Comparison of ENCODE assay signal across 24 mouse cellular contexts in the genomic region with DNA sequence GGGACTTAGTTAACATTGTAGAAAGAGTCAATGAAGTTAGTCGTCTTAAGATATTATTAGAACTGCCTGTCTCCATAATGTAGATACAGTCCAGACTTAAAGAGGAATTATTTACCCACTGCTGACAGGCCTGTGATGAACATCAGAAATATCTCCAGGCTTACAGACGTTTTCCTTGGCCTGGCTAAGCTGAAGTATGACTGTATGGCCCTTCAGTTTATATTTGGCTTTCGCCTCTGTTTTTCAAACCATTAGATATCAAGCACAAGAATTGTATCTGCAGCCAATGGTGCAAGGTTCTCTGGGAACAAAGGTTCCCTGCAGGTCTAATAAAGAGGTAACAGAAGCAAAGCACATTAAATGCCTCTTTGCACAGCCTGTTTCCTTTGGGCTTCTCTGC.
"Had no signal": no experiment of that assay in that cellular context is flagged by ENCODE, and none has a peak within 500 bp of the region (broad histone marks: within the 10 kb centered on the region; RNA-seq: fewer than 3 reads in every experiment).

No protein-coding gene starts in this region.

- H3K4me1 ChIP-seq: liver, embryonic 12.5 days; liver, embryonic 15.5 days; lung, embryonic 15.5 days; megakaryocyte, embryonic 14.5 days; neural tube, embryonic 13.5 days; stomach, embryonic 15.5 days had no signal

- H3K4me2 ChIP-seq: limb, embryonic 13.5 days; liver, embryonic 12.5 days; liver, embryonic 15.5 days; lung, embryonic 15.5 days; midbrain, embryonic 13.5 days; neural tube, embryonic 13.5 days; stomach, embryonic 15.5 days had no signal

- H3K4me3 ChIP-seq: layer of hippocampus, adult 2 months; limb, embryonic 10.5 days; limb, embryonic 13.5 days; liver, embryonic 12.5 days; liver, embryonic 15.5 days; lung, embryonic 15.5 days; megakaryocyte, embryonic 14.5 days; midbrain, embryonic 10.5 days; midbrain, embryonic 13.5 days; myocyte; neural tube, embryonic 13.5 days; stomach, embryonic 15.5 days had no signal

- H3K9me3 ChIP-seq: limb, embryonic 10.5 days; limb, embryonic 13.5 days; liver, embryonic 12.5 days; liver, embryonic 15.5 days; lung, embryonic 15.5 days; midbrain, embryonic 10.5 days; midbrain, embryonic 13.5 days; neural tube, embryonic 13.5 days; stomach, embryonic 15.5 days had no signal

- DNase-seq: kidney, postnatal 14 days; kidney, postnatal 4 days; layer of hippocampus, adult 9-11 months; liver; lung, adult 18-20 months; lung, postnatal 10 days; lung, postnatal 36 days; retina, postnatal 1 day; right cerebral cortex, postnatal 25 days; spleen, adult 18-20 months; thymus, postnatal 25 days had no signal

- ATAC-seq: liver, embryonic 12.5 days; midbrain, embryonic 13.5 days; midbrain, embryonic 16.5 days had no signal

- H3K36me3 ChIP-seq: limb, embryonic 10.5 days; limb, embryonic 13.5 days; liver, embryonic 12.5 days; liver, embryonic 15.5 days; lung, embryonic 15.5 days; midbrain, embryonic 10.5 days; midbrain, embryonic 13.5 days; neural tube, embryonic 13.5 days; stomach, embryonic 15.5 days had no signal

- H3K27ac ChIP-seq: layer of hippocampus, adult 2 months; limb, embryonic 10.5 days; limb, embryonic 13.5 days; liver, embryonic 12.5 days; liver, embryonic 15.5 days; lung, embryonic 15.5 days; midbrain, embryonic 10.5 days; midbrain, embryonic 13.5 days; neural tube, embryonic 13.5 days; stomach, embryonic 15.5 days had no signal

- H3K9ac ChIP-seq: limb, embryonic 13.5 days; liver, embryonic 12.5 days; liver, embryonic 15.5 days; lung, embryonic 15.5 days; midbrain, embryonic 13.5 days; neural tube, embryonic 13.5 days; stomach, embryonic 15.5 days had no signal

- H3K27me3 ChIP-seq: limb, embryonic 13.5 days; liver, embryonic 12.5 days; liver, embryonic 15.5 days; lung, embryonic 15.5 days; megakaryocyte, embryonic 14.5 days; midbrain, embryonic 13.5 days; neural tube, embryonic 13.5 days; stomach, embryonic 15.5 days had no signal
